Mouse (Mus musculus) heart, postnatal 0 days (tissue): Measurements from ENCODE around the gene Gm4491. TPM values are rescaled to one million over a fixed set of nuclear protein-coding genes. Genes with fewer than 3 reads are reported as not detected.

Experiments
- ATAC-seq: fragments of 200-750 bp; cut with Nextera tagmentation; 2 replicates; pipeline ENCODE4 v1.8.0; 2017; ENCODE audit warnings: low read depth, moderate number of reproducible peaks, moderate library complexity; ENCODE audit not compliant: insufficient read depth
- DNase-seq: peaks from one replicate; pipeline ENCODE4 v3.0.0-alpha.2; 2016; ENCODE audit warnings: low spot score
- H3K27ac ChIP-seq: fragments of 300-500 bp; sonication (generic); 2 replicates; pipeline ENCODE4 v1.5.1; 2014; ENCODE audit warnings: low read depth, mild to moderate bottlenecking
- H3K27me3 ChIP-seq: fragments of 300-500 bp; sonication (generic); 2 replicates; pipeline ENCODE4 v1.6.1; 2014; ENCODE audit warnings: low read length, mixed read lengths; ENCODE audit not compliant: control insufficient read depth, insufficient read depth
- H3K36me3 ChIP-seq: fragments of 300-500 bp; sonication (generic); replicated peaks from 2 replicates; pipeline ENCODE4 v1.6.1; 2014; ENCODE audit warnings: low read length, mixed read lengths; ENCODE audit not compliant: control insufficient read depth, insufficient read depth
- H3K4me1 ChIP-seq: fragments of 300-500 bp; sonication (generic); 2 replicates; pipeline ENCODE4 v1.6.1; 2014; ENCODE audit warnings: antibody characterized with exemption; ENCODE audit not compliant: control insufficient read depth, insufficient read depth
- H3K4me2 ChIP-seq: fragments of 300-500 bp; sonication (generic); 2 replicates; pipeline ENCODE4 v1.6.1; 2014; ENCODE audit warnings: low read depth, mild to moderate bottlenecking, low read length, moderate library complexity
- H3K4me3 ChIP-seq: fragments of 300-500 bp; sonication (generic); 2 replicates; pipeline ENCODE4 v1.5.1; 2014; ENCODE audit warnings: low read depth, low read length
- H3K9ac ChIP-seq: fragments of 300-500 bp; sonication (generic); replicated peaks from 2 replicates; pipeline ENCODE4 v1.6.1; 2014; ENCODE audit warnings: low read depth, low read length, mixed read lengths
- H3K9me3 ChIP-seq: fragments of 300-500 bp; sonication (generic); replicated peaks from 2 replicates; pipeline ENCODE4 v1.6.1; 2016; ENCODE audit warnings: low read length; ENCODE audit not compliant: control insufficient read depth
- CTCF ChIP-seq: IDR thresholded peaks from 2 replicates; pipeline ENCODE4 v1.5.1; 2016; ENCODE audit warnings: antibody characterized with exemption, control low read depth, low read depth
- EP300 ChIP-seq: IDR thresholded peaks from 2 replicates; pipeline ENCODE4 v1.6.1; 2016; ENCODE audit warnings: antibody characterized with exemption, low read depth
- WGBS: fragments of 180-500 bp; shearing (Covaris S2); extraction: QIAGEN DNeasy Blood & Tissue Kit; methylation state at CpG from one replicate; pipeline ENCODE4 v1.1.7; 2014; 5-methylcytosine and 5-hydroxymethylcytosine counted together
- polyA plus RNA-seq: library from polyadenylated mRNA; unstranded; fragments of >200 nt; fragmentation: Nextera tagmentation; extraction: Ambion mirVana; gene quantifications from 2 replicates; pipeline ENCODE4 v1.2.1, GENCODE M21; 2015
- total RNA-seq: library from RNA; depleted of rRNA; stranded (reverse); fragments of >200 nt; gene quantifications from 2 replicates; pipeline ENCODE4 v1.2.3, GENCODE M21; 2014; ENCODE audit warnings: low replicate concordance; rRNA removed

Gene Gm4491
- not detected in 2 replicates for total RNA-seq
- not detected in 2 replicates for polyA plus RNA-seq

DNA sequence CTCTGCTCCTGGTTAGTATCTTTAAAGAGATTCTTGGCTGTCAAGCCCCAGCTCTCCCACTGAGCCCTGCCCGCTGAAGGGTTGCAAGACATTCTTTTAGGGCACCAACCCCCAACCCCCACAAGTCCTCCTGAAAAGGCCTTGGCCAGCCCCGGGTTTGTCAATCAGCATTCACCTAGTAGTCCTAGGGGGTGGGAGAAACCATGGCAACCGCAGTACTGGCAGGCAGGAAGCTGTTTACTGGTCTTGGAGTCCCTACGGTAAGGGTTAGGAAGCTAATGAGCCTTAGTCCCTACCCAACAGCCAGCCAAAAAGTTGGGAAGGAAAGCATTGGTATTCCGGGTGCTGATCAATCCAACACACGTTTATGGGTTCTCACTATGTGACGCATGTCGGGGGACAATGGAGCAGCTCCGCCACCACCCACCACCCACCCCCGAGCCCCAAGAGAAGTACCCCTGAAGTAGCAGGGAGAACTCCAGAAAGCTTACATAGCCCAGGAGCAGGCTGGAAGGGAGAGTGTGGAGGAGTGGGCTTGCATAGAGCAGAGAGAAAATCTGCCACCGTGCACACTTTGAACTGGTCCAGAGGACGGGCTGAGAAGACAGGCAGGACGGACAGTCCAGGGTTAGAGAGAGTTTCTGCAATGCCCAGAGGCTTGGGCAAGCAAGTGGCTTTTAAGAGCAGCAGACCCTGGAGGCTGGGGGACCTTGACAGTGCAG lies at the start of gene Gm4491:
Gene Gm4491, minus strand, starts transcription at position 61 of the 722 bp plus-strand sequence.
- Histone ChIP-seq H3K9me3 (no peaks in the 10 kb centered on the region), H3K36me3 (no peaks in the 10 kb centered on the region), H3K27me3 (peaks cover 31% of the 10 kb centered on the region), H3K4me2 (no peak within 1 kb of the TSS), H3K4me3 (no peak within 1 kb of the TSS), H3K27ac (no peak within 1 kb of the TSS), H3K9ac (no peak within 1 kb of the TSS), H3K4me1 (no peaks in the 10 kb centered on the region)
- DNase-seq (no peak), ATAC-seq (no peak)
- no peak for TF ChIP-seq CTCF
- no peak for TF ChIP-seq EP300
- 26% methylated on average over 13 of the region's 13 CpGs for WGBS

DNA sequence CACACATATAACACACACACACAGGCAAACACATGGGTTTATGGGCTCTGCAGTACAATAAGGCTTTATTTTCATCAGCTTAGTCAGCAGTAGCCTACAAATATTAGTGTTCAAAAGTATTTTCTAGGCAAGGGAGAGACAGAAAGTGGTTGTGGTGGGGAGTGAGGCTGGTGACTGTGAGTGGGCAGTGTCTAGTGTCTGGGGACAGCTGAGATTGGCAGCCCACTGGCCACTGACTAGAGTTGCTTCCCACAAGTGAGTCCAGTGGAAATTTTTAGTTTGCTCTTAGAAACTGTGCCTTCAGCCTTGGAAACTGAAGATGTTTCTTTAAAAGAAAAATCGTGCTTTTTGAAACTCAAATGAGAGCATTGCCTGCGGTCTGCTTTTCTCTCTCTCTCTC lies 46.1 kb upstream of the Gm4491 start:
- TF ChIP-seq CTCF (no peak), EP300 (no peak)
- no peaks in the 10 kb centered on the region for H3K27me3 ChIP-seq
- H3K4me2 ChIP-seq = no peak overlapping the region
- no peaks in the 10 kb centered on the region for H3K4me1 ChIP-seq
- H3K4me3 ChIP-seq = no peak overlapping the region
- H3K36me3 ChIP-seq = no peaks in the 10 kb centered on the region
- DNase-seq = no peak
- no peak overlapping the region for H3K9ac ChIP-seq
- H3K27ac ChIP-seq = no peak overlapping the region
- 57% methylated on average over 2 of the region's 2 CpGs for WGBS
- no peak for ATAC-seq
- no peaks in the 10 kb centered on the region for H3K9me3 ChIP-seq

DNA sequence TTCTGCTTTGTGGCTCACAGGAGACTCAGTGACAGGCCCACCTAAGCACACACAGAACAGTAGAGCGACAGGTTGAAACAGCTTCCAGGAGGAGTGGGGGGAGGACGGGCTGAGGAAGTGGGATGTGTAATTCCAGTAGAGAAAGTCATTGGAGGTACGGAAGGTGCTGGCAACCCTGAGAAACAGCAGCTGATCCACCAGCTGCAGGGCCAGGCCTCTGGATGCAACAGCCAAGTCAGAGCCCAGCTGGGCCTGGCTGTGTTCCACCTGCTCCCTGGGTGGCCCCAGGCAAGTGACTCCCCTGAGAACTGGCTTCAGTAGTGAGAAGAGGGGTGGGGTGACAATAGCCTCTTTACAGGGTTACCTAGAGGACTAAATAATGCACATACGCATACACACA lies 45.5 kb upstream of the Gm4491 start:
- no peaks in the 10 kb centered on the region for H3K4me1 ChIP-seq
- no peak overlapping the region for H3K4me2 ChIP-seq
- TF ChIP-seq EP300 (no peak), CTCF (no peak)
- ATAC-seq = no peak
- H3K27me3 ChIP-seq = no peaks in the 10 kb centered on the region
- H3K9me3 ChIP-seq = no peaks in the 10 kb centered on the region
- no peak overlapping the region for H3K9ac ChIP-seq
- no peak overlapping the region for H3K4me3 ChIP-seq
- no peak overlapping the region for H3K27ac ChIP-seq
- whole genome bisulfite sequencing = 75% methylated on average over 4 of the region's 4 CpGs
- no peak for DNase-seq
- H3K36me3 ChIP-seq = no peaks in the 10 kb centered on the region

DNA sequence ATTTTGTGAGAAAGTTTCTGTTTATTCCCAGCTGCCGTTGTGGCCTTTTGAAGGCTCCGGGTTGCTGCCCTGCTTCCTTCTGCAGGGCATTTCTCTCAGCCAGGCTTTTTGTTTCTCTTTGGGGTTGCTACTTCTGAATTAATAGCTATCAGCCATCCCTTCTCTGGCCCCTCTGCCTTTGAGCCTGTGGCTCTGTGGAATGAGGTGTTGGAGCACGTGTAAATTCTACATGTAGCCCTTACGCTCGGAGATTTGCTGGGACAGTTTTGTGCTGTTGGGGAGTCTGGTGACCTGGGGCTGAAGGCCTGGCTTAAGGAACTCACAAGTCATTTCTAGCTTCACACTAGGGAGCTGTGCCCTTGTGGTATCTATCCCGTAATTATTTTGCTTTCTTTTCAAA lies 39.2 kb upstream of the Gm4491 start:
- no peak overlapping the region for H3K4me3 ChIP-seq
- H3K27me3 ChIP-seq = no peaks in the 10 kb centered on the region
- H3K4me1 ChIP-seq = no peaks in the 10 kb centered on the region
- no peak overlapping the region for H3K27ac ChIP-seq
- WGBS = 34% methylated on average over 6 of the region's 6 CpGs
- H3K36me3 ChIP-seq = no peaks in the 10 kb centered on the region
- no peak for ATAC-seq
- 0 out of 2 replicates have a peak, but pooled peaks cover 3% of the 10 kb centered on the region for H3K9me3 ChIP-seq
- H3K9ac ChIP-seq = no peak overlapping the region
- TF ChIP-seq CTCF (no peak), EP300 (no peak)
- DNase-seq = no peak
- H3K4me2 ChIP-seq = no peak overlapping the region

DNA sequence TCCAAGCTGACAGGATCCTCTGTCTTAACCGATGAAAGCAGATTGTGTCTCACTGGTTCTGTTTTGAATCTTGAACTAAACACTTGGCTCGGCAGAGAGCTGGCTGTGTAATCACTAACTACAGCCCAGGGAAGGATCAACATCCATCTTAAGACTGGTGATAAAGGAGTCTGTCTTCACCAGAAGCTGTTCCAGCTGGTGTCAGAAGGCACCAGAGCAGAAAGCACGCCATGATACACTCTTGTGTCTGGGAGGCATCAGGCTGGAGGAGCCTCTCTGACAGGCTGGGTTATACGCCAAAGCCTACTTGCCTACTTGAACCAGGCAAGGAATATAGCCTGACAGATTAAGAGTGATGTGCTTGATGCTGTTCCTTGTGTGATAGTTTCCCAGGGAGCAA lies 30.1 kb upstream of the Gm4491 start:
- ATAC-seq = no peak
- no peak for TF ChIP-seq CTCF
- TF ChIP-seq EP300 = no peak
- H3K4me1 ChIP-seq = no peaks in the 10 kb centered on the region
- no peaks in the 10 kb centered on the region for H3K36me3 ChIP-seq
- WGBS = 26% methylated on average over 4 of the region's 4 CpGs
- 0 out of 2 replicates have a peak, but pooled peaks cover under 1% of the 10 kb centered on the region for H3K9me3 ChIP-seq
- no peak overlapping the region for H3K4me3 ChIP-seq
- no peak overlapping the region for H3K27ac ChIP-seq
- H3K27me3 ChIP-seq = no peaks in the 10 kb centered on the region
- no peak for DNase-seq
- H3K9ac ChIP-seq = no peak overlapping the region
- no peak overlapping the region for H3K4me2 ChIP-seq

DNA sequence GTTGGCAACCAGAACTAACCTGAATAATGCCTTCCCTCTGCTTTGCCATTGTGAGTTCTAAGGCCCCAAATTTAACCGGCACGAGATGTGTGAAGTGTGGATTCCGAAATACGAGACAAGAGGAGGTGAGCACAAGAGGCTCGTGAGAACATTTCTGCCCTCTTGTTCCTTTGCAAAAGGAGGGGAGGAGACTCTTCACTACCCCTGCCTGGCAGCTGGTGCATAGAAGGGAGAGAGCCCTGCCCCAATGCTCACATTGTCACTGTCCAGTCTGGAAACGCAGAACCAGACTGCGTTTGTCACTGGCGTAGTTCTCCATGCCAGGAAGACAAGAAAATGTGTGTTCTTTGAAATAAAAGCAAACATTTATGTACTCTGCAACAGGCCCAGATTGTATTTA lies 19.6 kb upstream of the Gm4491 start:
- H3K4me2 ChIP-seq = no peak overlapping the region
- H3K27me3 ChIP-seq = peaks cover 53% of the 10 kb centered on the region
- TF ChIP-seq EP300 (no peak), CTCF (no peak)
- DNase-seq = no peak
- H3K36me3 ChIP-seq = no peaks in the 10 kb centered on the region
- no peaks in the 10 kb centered on the region for H3K9me3 ChIP-seq
- H3K4me1 ChIP-seq = no peaks in the 10 kb centered on the region
- H3K9ac ChIP-seq = no peak overlapping the region
- ATAC-seq = no peak
- no peak overlapping the region for H3K4me3 ChIP-seq
- WGBS = 65% methylated on average over 8 of the region's 8 CpGs
- H3K27ac ChIP-seq = no peak overlapping the region
